Mouse (Mus musculus) ES-CJ7 (cell line): ENCODE measurements around the gene Dynll1.

Experiments
- DNase-seq: peaks from one replicate; pipeline ENCODE4 v3.0.0; 2011; ENCODE audit warnings: low read depth, low spot score

The Dynll1 gene

DNA sequence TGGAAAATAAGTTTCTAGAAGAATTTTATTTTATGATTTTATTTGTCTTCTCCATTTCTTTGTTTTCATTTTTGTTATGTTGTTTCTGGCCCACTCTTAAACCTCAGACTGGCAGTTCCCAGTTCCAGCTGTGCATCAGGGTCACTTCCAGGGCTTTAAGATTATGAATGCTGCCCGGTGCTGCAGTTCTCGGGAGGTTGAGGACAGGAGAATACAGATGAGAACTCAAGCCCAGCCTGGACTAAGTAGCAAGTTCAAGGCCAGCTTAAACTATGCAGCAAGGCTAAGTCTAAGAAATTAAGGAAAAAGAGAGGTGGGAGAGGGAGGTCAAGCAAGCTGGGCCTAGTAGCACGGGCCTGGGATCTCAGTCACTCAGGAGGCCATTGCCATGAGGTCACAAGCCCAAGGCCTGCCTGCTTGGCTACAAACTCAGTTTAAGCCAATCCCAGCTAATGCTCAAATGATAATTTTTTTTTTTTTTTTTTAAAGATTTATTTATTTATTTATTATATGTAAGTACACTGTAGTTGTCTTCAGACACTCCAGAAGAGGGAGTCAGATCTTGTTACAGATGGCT is 33.2 kb downstream of the Dynll1 start:
- no peak for DNase-seq

DNA sequence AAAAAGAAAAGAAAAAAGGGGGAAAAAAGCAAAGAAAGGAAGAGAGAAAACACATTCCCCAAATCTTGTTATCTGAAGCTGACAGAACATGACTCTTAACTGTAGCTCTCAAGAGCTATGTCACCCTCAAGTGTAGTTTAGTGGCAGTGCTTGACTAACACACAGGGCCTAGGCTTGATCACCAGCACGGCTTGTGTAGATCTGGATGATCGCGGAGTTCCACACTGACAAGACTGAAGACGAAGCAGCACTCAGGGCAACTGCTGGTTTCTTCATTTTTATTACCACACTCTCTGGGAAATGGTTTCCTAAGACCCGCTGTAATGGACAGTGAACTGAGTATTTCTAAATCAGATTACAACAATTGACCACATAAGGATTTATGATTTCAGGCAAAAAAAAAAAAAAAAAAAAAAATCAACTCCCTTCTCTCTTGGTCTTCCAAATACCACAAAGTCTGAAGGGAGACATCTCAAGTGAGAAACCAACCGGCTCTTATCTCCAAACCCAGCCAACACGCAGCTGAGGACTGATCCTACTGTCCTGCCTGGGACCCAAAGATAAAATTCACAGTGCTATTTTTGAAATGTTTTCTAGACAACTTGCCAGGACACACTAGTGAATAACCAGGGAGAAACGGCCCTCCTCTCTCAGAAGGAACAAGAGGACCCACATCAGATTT is 33.9 kb downstream of the Dynll1 start:
- no peak for DNase-seq

DNA sequence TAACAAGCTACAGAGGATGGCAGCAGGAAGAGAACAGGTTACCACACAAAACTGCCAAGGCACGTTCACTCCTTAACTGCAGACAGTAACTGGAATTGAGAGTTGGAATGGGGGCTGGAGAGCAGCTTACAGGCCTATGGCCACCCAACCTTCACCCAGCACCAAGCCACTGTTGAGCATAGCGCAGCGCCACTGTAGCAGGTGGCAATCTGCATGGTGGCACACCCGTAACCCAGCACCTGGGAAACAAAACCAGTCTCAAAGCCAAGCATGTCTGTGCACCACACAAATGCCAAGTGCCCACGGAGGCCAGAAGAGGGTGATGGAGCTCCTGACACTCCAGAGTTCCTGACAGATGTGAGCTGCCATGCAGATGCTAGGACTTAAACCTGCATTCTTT is 34.5 kb downstream of the Dynll1 start:
- DNase-seq: no peak

DNA sequence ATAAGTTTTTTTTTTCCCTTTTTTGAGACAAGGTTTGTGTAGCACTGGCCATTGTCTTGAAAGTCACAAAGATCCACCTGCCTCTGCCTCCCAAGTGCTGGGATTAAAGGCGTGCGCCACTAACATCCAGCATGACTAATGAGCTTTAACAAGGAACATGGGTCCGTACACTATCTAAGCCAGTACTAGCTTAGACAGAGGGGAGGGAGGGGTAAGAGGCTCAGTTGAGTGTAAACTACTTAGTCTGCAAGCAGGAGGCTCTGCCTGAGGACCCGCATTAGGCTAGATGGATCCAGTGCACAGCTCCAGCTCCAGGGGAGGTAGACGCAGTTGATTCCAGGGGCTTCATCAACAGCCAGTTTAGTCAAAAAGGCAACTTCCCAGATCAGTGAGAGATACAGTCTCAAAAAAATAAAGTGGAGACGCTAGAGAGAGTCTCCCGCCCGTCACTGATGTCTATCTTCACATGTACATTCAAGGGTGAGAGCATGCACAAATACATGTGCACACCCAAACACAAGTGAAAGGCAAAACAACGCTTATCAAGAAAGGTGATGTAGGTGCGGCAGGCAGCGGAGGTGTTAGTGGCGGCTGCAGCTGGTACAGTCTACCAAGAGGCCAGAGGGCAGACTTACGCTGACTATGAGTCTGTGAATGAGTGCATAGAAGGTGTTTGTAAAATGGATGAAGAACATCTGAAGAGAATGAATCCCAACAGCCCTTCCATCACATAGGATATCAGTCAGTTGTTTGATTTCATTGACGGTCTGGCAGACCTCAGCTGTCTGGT is 38.1 kb downstream of the Dynll1 start:
- DNase-seq: no peak

DNA sequence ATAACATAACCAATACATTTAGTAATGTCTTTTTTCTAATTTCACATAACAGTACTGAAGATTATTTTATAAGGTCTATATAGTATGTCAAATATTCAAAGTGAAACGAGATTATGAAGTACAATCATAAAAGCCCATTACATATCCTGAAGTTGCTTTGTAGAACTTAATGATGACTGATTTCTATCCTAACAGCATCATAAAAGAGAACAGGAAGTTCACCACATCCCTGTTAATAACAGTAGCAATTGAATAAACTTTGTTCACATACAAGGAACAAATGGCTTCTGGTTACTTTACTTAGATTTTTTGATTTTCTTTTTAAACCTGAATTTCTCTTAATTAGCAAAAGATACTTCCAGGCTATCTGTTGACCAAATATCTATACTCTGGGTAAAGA is 38.9 kb downstream of the Dynll1 start:
- DNase-seq: no peak

DNA sequence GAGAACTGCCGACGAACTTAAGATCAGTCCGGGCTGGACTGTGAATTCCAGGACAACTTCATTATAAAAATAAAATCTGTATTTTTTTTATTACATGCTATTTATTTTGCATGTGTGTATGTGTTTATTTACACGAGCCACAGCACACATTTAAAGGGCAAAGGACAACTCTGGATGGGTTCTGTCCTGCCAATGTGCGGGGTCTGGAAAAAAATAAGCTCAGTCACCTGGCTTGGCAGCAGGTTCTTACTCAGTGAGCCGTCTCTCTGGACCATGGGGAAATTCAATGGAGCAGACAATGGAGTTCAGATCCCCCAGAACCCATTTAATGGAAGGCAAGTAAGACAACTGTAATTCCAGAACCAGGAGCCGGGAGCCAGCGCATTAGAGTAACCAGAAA is 39.7 kb downstream of the Dynll1 start:
- no peak for DNase-seq

DNA sequence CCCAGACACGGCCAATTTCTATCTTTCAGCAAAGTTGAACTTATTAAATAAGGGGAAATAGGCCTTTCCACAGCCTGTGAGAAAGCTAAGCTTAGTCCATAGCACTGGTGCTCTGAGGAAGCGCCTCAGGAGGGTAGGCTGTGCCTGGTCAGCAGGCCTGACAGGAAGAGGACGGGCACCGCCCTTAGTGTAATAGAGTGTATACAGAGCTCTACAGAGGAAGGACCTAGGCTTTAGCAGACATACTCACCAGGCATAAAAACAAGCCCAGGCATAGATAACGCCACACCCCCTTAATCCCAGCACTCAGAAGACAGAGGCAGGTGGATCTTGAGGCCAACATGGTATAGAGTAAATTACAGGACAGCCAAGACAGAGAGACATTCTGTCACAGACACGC is 40.4 kb downstream of the Dynll1 start:
- DNase-seq: no peak

DNA sequence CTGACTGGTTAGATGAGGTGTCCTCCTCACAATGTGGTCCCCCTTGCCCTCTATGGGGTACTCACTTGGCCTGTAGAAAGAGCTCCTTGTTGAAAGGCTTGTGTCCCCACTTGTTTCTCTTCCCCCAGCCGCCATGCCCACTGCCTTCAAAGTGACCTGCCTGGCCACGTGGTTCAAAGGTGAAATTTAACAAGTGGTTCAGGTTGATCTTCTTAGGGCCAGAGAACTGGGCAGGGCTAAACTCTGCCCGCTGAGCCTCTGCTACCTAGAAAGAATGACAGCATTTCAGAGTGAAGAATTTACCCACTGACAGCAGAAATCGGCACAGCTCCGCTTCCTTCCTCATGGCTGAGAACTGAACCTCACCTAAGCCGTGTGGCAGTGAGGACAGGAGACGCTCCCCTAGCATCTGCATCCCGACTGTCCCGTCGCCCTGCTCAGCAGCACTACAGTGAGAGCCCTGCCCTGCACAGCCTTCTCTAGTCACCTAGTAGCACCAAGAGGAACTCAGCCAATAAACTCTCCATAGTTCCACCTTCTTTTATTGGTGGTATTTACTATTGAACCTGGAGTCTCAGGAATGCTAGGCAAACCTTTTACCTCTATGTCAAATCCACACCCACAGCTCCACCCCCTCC is 43.8 kb downstream of the Dynll1 start:
- DNase-seq: no peak

DNA sequence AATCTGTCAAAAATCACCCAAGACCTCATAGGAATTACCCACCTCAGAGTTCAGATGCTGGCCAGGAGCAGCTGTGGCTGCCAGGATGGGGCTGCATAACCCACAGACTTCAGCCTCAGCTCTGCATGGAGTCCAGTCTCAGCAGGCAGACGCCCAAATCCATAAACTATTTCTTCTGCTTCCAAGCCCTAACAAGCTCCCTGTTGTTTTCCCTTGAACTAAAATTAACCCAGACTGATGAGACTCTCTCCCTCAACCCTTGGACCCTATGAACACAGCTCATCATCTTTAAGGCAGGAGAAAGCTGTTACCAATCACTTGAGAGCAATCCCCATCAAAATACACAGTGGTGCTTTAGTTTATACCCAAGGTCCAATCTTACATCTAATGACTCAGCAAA is 45.3 kb downstream of the Dynll1 start:
- no peak for DNase-seq
